Mouse (Mus musculus) kidney, embryonic 14.5 days (tissue): ENCODE measurements at regions not wholly inside any gene's neighbourhood (a gene's known extent, or its start where the extent isn't known, plus 50 kb on each side); places are given as distances from the start of the nearest gene placed in this dataset.

Experiments used
- ATAC-seq: fragments of 200-750 bp; cut with Nextera tagmentation; 2 replicates; pipeline ENCODE4 v1.8.0; 2017; ENCODE audit warnings: moderate number of reproducible peaks, mild to moderate bottlenecking, moderate TSS enrichment, moderate library complexity; ENCODE audit not compliant: low FRiP score, low TSS enrichment
- H3K27ac ChIP-seq: fragments of 300-500 bp; sonication (generic); 2 replicates; pipeline ENCODE4 v1.5.1; 2014; ENCODE audit warnings: low read depth, mild to moderate bottlenecking, low read length, moderate library complexity, mixed read lengths
- H3K27me3 ChIP-seq: fragments of 300-500 bp; sonication (generic); 2 replicates; pipeline ENCODE4 v1.6.1; 2014; ENCODE audit warnings: mild to moderate bottlenecking, low read length; ENCODE audit not compliant: control insufficient read depth, insufficient read depth
- H3K36me3 ChIP-seq: fragments of 300-500 bp; sonication (generic); 2 replicates; pipeline ENCODE4 v1.6.1; 2014; ENCODE audit warnings: low read length, mixed read lengths; ENCODE audit not compliant: control insufficient read depth, insufficient read depth
- H3K4me1 ChIP-seq: fragments of 300-500 bp; sonication (generic); 2 replicates; pipeline ENCODE4 v1.6.1; 2014; ENCODE audit warnings: low read length, mixed read lengths; ENCODE audit not compliant: control insufficient read depth, insufficient read depth
- H3K4me2 ChIP-seq: fragments of 300-500 bp; sonication (generic); replicated peaks from 2 replicates; pipeline ENCODE4 v1.6.1; 2014; ENCODE audit warnings: low read depth, mild to moderate bottlenecking, low read length
- H3K4me3 ChIP-seq: fragments of 300-500 bp; sonication (generic); 2 replicates; pipeline ENCODE4 v1.5.1; 2014; ENCODE audit warnings: mild to moderate bottlenecking, low read length
- H3K9ac ChIP-seq: fragments of 300-500 bp; sonication (generic); 2 replicates; pipeline ENCODE4 v1.6.1; 2014; ENCODE audit warnings: low read depth, mild to moderate bottlenecking, low read length, moderate library complexity
- H3K9me3 ChIP-seq: fragments of 300-500 bp; sonication (generic); 2 replicates; pipeline ENCODE4 v1.6.1; 2016; ENCODE audit warnings: low read length; ENCODE audit not compliant: control insufficient read depth
- WGBS: fragments of 180-500 bp; shearing (Covaris S2); extraction: QIAGEN DNeasy Blood & Tissue Kit; methylation state at CpG from one replicate; pipeline ENCODE4 v1.1.7; 2014; 5-methylcytosine and 5-hydroxymethylcytosine counted together

DNA sequence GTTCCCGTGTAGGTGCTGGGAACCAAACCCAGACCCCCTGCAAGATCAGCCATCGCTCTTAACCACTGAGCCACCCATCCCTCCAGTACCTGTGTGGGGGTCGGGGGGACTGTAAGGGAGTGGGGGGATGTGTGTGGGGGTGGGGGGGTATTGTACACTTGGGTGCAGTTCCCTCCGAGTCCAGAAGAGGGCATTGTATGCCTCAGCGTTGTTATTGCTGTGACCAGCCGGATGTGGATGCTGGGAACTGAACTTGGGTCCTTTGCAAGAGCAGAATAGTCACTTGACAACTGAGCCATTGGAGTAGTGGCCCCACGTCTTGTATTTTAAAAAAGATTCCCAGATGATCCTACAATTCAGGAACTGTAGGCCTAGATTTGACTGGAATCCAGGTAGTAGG lies 64.2 kb upstream of the Sec14l1 start:
- no peak for ATAC-seq
- Histone ChIP-seq H3K4me2 (no peak overlapping the region), H3K36me3 (no peaks in the 10 kb centered on the region), H3K9ac (no peak overlapping the region), H3K27me3 (no peaks in the 10 kb centered on the region), H3K27ac (no peak overlapping the region), H3K9me3 (no peaks in the 10 kb centered on the region), H3K4me3 (no peak overlapping the region), H3K4me1 (peaks cover 4% of the 10 kb centered on the region; the same call in 1 of the 2 replicates)
- WGBS = 89% methylated on average over 7 of the region's 7 CpGs

GRCm38 (mm10) chr11:117056958-117057357 lies 58.0 kb upstream of the Sec14l1 start:
- 0 out of 2 replicates have a peak, but pooled peaks cover 5% of the 10 kb centered on the region for H3K27me3 ChIP-seq
- H3K27ac ChIP-seq = no peak overlapping the region
- 10% methylated on average over 9 of the region's 9 CpGs for WGBS
- H3K4me2 ChIP-seq = no peak overlapping the region
- no peak overlapping the region for H3K9ac ChIP-seq
- no peaks in the 10 kb centered on the region for H3K4me1 ChIP-seq
- ATAC-seq = peak; percentile 34; the same call in 1 of the 2 replicates
- H3K9me3 ChIP-seq = no peaks in the 10 kb centered on the region
- no peaks in the 10 kb centered on the region for H3K36me3 ChIP-seq
- no peak overlapping the region for H3K4me3 ChIP-seq

DNA sequence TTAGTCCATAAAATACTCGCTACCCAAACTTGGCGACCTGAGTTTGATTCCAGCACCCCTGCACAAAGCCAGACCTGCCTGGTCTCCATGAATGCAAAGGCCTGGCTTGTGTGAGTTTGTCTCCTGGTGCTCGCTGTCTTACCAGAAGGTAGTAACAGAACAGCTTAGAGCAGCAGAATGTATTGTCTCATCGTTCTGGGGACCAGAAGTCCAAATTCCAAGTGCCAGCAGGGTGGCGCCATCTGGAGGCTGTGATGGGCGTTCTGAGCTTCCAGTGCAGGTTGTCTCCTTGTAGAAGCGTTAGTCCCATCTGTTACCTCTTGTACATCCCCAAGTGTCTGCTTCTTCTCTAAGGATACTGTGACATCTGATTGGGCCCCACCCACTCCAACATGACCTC lies 57.5 kb upstream of the Sec14l1 start:
- no peak for ATAC-seq

DNA sequence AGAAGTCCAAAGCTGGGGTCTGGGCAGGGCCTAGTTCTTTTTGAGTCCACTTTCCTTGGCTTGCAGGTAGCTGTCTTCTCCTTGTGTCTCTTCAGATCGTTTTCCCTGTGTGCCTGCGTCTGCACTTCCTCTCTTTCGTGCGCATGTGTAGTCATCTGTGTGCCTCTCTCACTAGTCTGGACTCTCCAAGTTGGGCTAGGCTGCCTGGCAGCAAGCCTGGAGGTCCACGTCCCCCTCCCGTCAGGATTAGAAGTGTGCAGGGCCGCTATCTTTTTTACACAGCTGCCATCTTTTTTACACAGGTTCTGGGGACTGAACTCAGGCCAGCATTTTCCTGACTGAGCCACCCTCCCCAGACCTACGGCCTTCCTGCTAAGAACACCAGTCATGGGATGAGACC lies 55.8 kb upstream of the Sec14l1 start:
- H3K27ac ChIP-seq = no peak overlapping the region
- 0 out of 2 replicates have a peak, but pooled peaks cover 5% of the 10 kb centered on the region for H3K27me3 ChIP-seq
- no peaks in the 10 kb centered on the region for H3K9me3 ChIP-seq
- H3K36me3 ChIP-seq = no peaks in the 10 kb centered on the region
- H3K4me2 ChIP-seq = no peak overlapping the region
- 69% methylated on average over 8 of the region's 8 CpGs for WGBS
- no peak overlapping the region for H3K4me3 ChIP-seq
- H3K9ac ChIP-seq = no peak overlapping the region
- no peaks in the 10 kb centered on the region for H3K4me1 ChIP-seq
- no peak for ATAC-seq

More for the DNA sequence above, 57.5 kb upstream of the Sec14l1 start:
- Histone ChIP-seq H3K4me3 (no peak overlapping the region), H3K4me1 (no peaks in the 10 kb centered on the region), H3K4me2 (no peak overlapping the region), H3K27me3 (0 out of 2 replicates have a peak, but pooled peaks cover 5% of the 10 kb centered on the region), H3K9me3 (no peaks in the 10 kb centered on the region), H3K9ac (no peak overlapping the region), H3K36me3 (no peaks in the 10 kb centered on the region), H3K27ac (no peak overlapping the region)
- 33% methylated on average over 7 of the region's 7 CpGs for WGBS

DNA sequence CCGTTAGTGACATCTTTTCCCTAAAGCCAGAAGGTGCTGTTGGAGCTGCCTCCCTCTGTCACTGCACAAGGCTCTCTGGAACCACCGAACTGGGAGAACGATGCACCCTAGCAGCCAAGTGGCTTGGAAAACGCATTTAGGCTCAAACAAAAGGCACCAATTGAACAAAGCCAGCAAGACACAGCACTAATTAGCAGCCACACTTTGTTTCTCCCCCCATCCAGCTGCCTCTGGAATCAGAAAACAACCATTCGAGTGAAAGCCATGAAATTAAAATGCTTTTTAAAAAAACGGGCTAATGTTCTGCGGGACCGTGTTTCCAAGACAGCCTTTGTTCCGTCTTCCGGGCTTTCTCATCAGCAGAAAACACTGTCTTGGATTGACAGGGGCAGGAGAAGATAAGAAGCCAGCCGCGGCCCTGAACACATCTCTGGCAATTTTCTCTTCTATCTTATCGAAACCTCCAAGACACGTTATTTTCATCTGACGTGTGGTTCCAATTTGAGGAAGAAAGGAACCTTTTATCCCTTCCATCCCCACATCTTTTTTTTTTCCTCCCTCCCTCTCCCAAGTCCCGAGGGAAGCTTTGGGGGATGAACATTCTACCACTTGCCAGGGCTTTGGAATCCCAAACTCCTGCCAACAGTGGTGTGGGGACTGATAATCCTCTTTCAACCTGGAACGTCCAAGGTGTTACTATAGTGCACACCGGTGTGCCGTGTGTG lies 54.8 kb upstream of the Sec14l1 start:
- ATAC-seq = no peak
- H3K27me3 ChIP-seq = 0 out of 2 replicates have a peak, but pooled peaks cover 5% of the 10 kb centered on the region
- no peak overlapping the region for H3K4me3 ChIP-seq
- no peaks in the 10 kb centered on the region for H3K4me1 ChIP-seq
- no peaks in the 10 kb centered on the region for H3K36me3 ChIP-seq
- WGBS = 25% methylated on average over 19 of the region's 19 CpGs
- H3K9me3 ChIP-seq = no peaks in the 10 kb centered on the region
- no peak overlapping the region for H3K9ac ChIP-seq
- H3K4me2 ChIP-seq = no peak overlapping the region
- no peak overlapping the region for H3K27ac ChIP-seq

DNA sequence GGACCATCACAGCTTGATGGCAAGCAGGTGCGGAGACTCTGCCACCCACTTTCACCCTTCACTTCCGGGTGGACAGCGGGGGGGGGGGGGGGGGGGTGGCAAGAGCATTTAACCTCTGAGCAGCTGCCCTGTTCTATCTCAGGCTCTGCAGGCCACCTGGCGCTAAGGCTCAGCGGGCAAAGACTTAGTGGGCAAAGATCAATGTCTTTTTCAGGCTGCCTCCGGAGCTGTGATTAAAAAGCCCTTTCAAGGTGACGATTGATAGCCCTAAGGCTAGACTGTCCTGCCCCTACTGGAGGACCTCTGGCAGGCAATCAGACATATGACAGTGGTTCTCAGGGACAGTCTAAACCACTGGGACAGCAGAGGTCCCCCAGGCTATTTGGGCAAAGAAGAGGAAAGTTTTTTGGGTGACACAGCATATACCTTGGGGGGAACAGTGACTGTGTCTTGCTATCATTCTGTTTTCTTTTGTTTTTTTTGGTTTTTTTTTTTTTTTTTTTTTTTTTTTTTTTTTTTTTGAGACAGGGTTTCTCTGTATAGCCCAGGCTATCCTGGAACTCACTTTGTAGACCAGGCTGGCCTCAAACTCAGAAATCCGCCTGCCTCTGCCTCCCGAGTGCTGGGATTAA lies 54.1 kb upstream of the Sec14l1 start:
- H3K27me3 ChIP-seq = 0 out of 2 replicates have a peak, but pooled peaks cover 5% of the 10 kb centered on the region
- H3K4me1 ChIP-seq = no peaks in the 10 kb centered on the region
- H3K9me3 ChIP-seq = no peaks in the 10 kb centered on the region
- H3K27ac ChIP-seq = no peak overlapping the region
- no peak for ATAC-seq
- H3K4me3 ChIP-seq = no peak overlapping the region
- no peak overlapping the region for H3K9ac ChIP-seq
- 31% methylated on average over 9 of the region's 9 CpGs for WGBS
- H3K36me3 ChIP-seq = no peaks in the 10 kb centered on the region
- H3K4me2 ChIP-seq = no peak overlapping the region

DNA sequence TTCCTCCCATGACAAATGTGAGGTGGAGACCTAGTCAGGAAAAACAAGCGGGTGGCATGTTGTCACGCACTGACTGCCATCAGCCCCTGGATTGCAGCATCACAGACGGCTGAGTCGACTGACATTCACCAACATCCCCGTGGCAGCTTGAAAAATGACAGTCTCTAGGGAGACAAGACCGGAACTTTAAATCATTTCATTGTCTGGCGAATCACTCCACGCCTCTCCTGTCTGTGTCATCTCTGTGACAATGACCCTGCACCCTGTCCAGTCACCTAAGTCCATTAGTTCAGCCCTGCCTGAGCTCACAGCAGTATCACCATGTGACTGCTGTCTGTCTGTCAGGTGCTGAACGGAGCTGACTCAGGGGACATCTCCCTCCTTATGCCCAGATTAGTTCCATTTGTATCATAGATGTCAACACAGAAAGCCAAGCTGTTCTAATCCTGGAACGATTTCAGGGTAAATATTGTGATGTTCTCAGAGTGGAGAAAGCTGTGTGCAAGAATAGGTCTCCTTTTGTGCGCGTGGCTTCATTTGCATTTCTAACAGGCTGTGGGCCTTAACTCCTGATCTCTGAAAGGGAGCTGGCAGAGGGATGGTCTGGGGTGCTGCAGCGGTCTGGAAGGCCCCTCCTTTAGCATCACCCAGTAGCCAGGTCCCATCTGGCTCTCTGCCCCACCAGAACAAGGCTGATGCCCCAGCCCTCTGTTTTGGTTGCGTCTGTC lies 52.0 kb upstream of the Sec14l1 start:
- Histone ChIP-seq H3K9me3 (no peaks in the 10 kb centered on the region), H3K27me3 (0 out of 2 replicates have a peak, but pooled peaks cover 5% of the 10 kb centered on the region), H3K9ac (no peak overlapping the region), H3K27ac (no peak overlapping the region), H3K4me1 (no peaks in the 10 kb centered on the region), H3K4me2 (no peak overlapping the region), H3K36me3 (no peaks in the 10 kb centered on the region), H3K4me3 (no peak overlapping the region)
- 49% methylated on average over 14 of the region's 14 CpGs for WGBS
- no peak for ATAC-seq
